Mouse (Mus musculus) cerebellum, adult 2 months (tissue): ENCODE results near the gene Ggt7. TPM values are rescaled to one million over a fixed set of nuclear protein-coding genes. Genes with fewer than 3 reads are reported as not detected.
"Not testable (repeated sequence)": the region's sequence is repeated elsewhere in the genome, so short reads cannot be mapped to it uniquely, and the experiment has no call there.

Source experiments
- DNase-seq, 2 experiments: peaks; one replicate each; pipeline ENCODE4 v3.0.0; 2021
- H3K27ac ChIP-seq: fragments of 200-500 bp; 2 replicates; pipeline ENCODE4 v1.5.1; 2012; ENCODE audit warnings: low read length, control low read depth, inconsistent platforms; ENCODE audit not compliant: insufficient read depth
- H3K27me3 ChIP-seq: fragments of 200-500 bp; 2 replicates; pipeline ENCODE4 v1.6.1; 2012; ENCODE audit warnings: inconsistent platforms, mild to moderate bottlenecking, low read length, moderate library complexity; ENCODE audit not compliant: control insufficient read depth, insufficient read depth
- H3K4me1 ChIP-seq: fragments of 200-500 bp; 2 replicates; pipeline ENCODE4 v1.6.1; 2011; ENCODE audit warnings: low read length; ENCODE audit not compliant: control insufficient read depth, insufficient read depth
- H3K4me3 ChIP-seq: fragments of 200-500 bp; replicated peaks from 2 replicates; pipeline ENCODE3; 2011; ENCODE audit warnings: mild to moderate bottlenecking, low read depth, low read length, control low read depth; ENCODE audit not compliant: insufficient read depth
- CTCF ChIP-seq: fragments of 200-500 bp; IDR thresholded peaks from 2 replicates; pipeline ENCODE4 v1.5.1; 2011; ENCODE audit warnings: low read depth, mild to moderate bottlenecking, control low read depth, low read length, moderate library complexity, borderline replicate concordance; ENCODE audit not compliant: insufficient read depth
- POLR2A ChIP-seq: fragments of 200-500 bp; IDR thresholded peaks from 2 replicates; pipeline ENCODE4 v1.6.1; 2011; ENCODE audit warnings: low read length, control low read depth, borderline replicate concordance; ENCODE audit not compliant: insufficient read depth
- WGBS: fragments of 180-500 bp; shearing (Covaris S2); methylation state at CpG from one replicate; pipeline ENCODE4 v1.1.7; 2018; 5-methylcytosine and 5-hydroxymethylcytosine counted together
- polyA plus RNA-seq: library from polyadenylated mRNA; depleted of rRNA; stranded (reverse); fragments of >200 nt; gene quantifications from 2 replicates; pipeline ENCODE4 v1.2.3, GENCODE M21; 2012; rRNA removed

Ggt7 gene
- polyA plus RNA-seq, 1 experiment, result 235 TPM

GRCm38 (mm10) chr2:155453591-155453990, 64.4 kb downstream of the Ggt7 start:
- H3K4me3 ChIP-seq, result no peak overlapping the region
- H3K27me3 ChIP-seq, result no peaks in the 10 kb centered on the region
- WGBS, result 25% methylated on average over 7 of the region's 7 CpGs
- TF ChIP-seq CTCF, result no peak
- no peak for TF ChIP-seq POLR2A
- peak in 1 of 2 experiments; percentile 27 for DNase-seq
- peaks cover 5% of the 10 kb centered on the region for H3K4me1 ChIP-seq
- no peak overlapping the region for H3K27ac ChIP-seq

GRCm38 (mm10) chr2:155451256-155451655, 66.8 kb downstream of the Ggt7 start:
- Histone ChIP-seq H3K27ac (no peak overlapping the region), H3K4me3 (no peak overlapping the region), H3K4me1 (peaks cover 5% of the 10 kb centered on the region), H3K27me3 (no peaks in the 10 kb centered on the region)
- WGBS, result 87% methylated on average over 5 of the region's 5 CpGs
- TF ChIP-seq CTCF, result no peak
- TF ChIP-seq POLR2A, result no peak
- DNase-seq, result no peak

GRCm38 (mm10) chr2:155447906-155448305, 70.1 kb downstream of the Ggt7 start:
- not testable (repeated sequence) for H3K27me3 ChIP-seq, H3K27ac ChIP-seq, DNase-seq, H3K4me3 ChIP-seq, H3K4me1 ChIP-seq
- 100% methylated on average over 1 of the region's 1 CpGs for WGBS

- no peak overlapping the region for H3K4me3 ChIP-seq
- no peak for TF ChIP-seq POLR2A
- no peak for TF ChIP-seq CTCF
- no peaks in the 10 kb centered on the region for H3K4me1 ChIP-seq
- DNase-seq, result no peak
- H3K27ac ChIP-seq, result no peak overlapping the region; the same call in 1 of the 2 replicates
- no peaks in the 10 kb centered on the region for H3K27me3 ChIP-seq
- WGBS, result 40% methylated on average over 2 of the region's 2 CpGs
Measured at GRCm38 (mm10) chr2:155443446-155443845, 74.6 kb downstream of the Ggt7 start.

GRCm38 (mm10) chr2:155442916-155443315, 75.1 kb downstream of the Ggt7 start:
- Histone ChIP-seq H3K27ac (no peak overlapping the region), H3K4me3 (no peak overlapping the region), H3K4me1 (no peaks in the 10 kb centered on the region), H3K27me3 (no peaks in the 10 kb centered on the region)
- TF ChIP-seq CTCF, result no peak
- no peak for TF ChIP-seq POLR2A
- 82% methylated on average over 4 of the region's 4 CpGs for WGBS
- DNase-seq, result no peak

Other genes with a start within 250 kb of the Ggt7 start
- 407 and 443 TPM in 2 replicates for gene Map1lc3a, start 241.9 kb downstream of the Ggt7 start, polyA plus RNA-seq
- 38.3 TPM in 2 replicates for gene Pigu, start 160.8 kb downstream of the Ggt7 start, polyA plus RNA-seq
- gene Trp53inp2, start 137.2 kb downstream of the Ggt7 start, polyA plus RNA-seq, result 195 and 211 TPM in 2 replicates
- gene Ncoa6, start 44.3 kb downstream of the Ggt7 start, polyA plus RNA-seq, result 39.0 and 47.1 TPM in 2 replicates
- 98.5 and 107 TPM in 2 replicates for gene Acss2, start 289 bp downstream of the Ggt7 start, polyA plus RNA-seq
- 25.7 and 26.5 TPM in 2 replicates for gene Gss, start 74.6 kb upstream of the Ggt7 start, polyA plus RNA-seq
- 17.6 and 20.8 TPM in 2 replicates for gene Myh7b, start 93.0 kb upstream of the Ggt7 start, polyA plus RNA-seq
- gene Trpc4ap, start 174.1 kb upstream of the Ggt7 start, polyA plus RNA-seq, result 223 and 236 TPM in 2 replicates
- 52.9 and 53.4 TPM in 2 replicates for gene Edem2, start 211.2 kb upstream of the Ggt7 start, polyA plus RNA-seq
- not detected in 2 replicates for gene Gm17581, start 217.6 kb upstream of the Ggt7 start, polyA plus RNA-seq
- 1.9 TPM in 2 replicates for gene Procr, start 232.9 kb upstream of the Ggt7 start, polyA plus RNA-seq